Mouse (Mus musculus) neural tube, embryonic 14.5 days (tissue): Measurements from ENCODE around the gene Papolb. TPM values are rescaled to one million over a fixed set of nuclear protein-coding genes. Genes with fewer than 3 reads are reported as not detected.

Experiments
- ATAC-seq: fragments of 200-750 bp; cut with Nextera tagmentation; 2 replicates; pipeline ENCODE4 v1.8.0; 2017; ENCODE audit warnings: low read depth, mild to moderate bottlenecking, moderate TSS enrichment, moderate library complexity
- H3K27ac ChIP-seq: fragments of 300-500 bp; sonication (generic); 2 replicates; pipeline ENCODE4 v1.5.1; 2014; ENCODE audit warnings: low read depth, mild to moderate bottlenecking, control low read depth, low read length, moderate library complexity, mixed read lengths
- H3K27me3 ChIP-seq: fragments of 300-500 bp; sonication (generic); 2 replicates; pipeline ENCODE4 v1.6.1; 2014; ENCODE audit warnings: low read length; ENCODE audit not compliant: control insufficient read depth, insufficient read depth
- H3K36me3 ChIP-seq: fragments of 300-500 bp; sonication (generic); 2 replicates; pipeline ENCODE4 v1.6.1; 2014; ENCODE audit warnings: low read length, mixed read lengths; ENCODE audit not compliant: control insufficient read depth, insufficient read depth
- H3K4me1 ChIP-seq: fragments of 300-500 bp; sonication (generic); 2 replicates; pipeline ENCODE4 v1.6.1; 2014; ENCODE audit warnings: low read length; ENCODE audit not compliant: control insufficient read depth, insufficient read depth
- H3K4me2 ChIP-seq: fragments of 300-500 bp; sonication (generic); 2 replicates; pipeline ENCODE4 v1.6.1; 2014; ENCODE audit warnings: mild to moderate bottlenecking, low read depth, low read length, control low read depth
- H3K4me3 ChIP-seq: fragments of 300-500 bp; sonication (generic); 2 replicates; pipeline ENCODE4 v1.5.1; 2014; ENCODE audit warnings: low read depth, low read length, control low read depth, mixed read lengths
- H3K9ac ChIP-seq: fragments of 300-500 bp; sonication (generic); replicated peaks from 2 replicates; pipeline ENCODE4 v1.6.1; 2014; ENCODE audit warnings: low read depth, mild to moderate bottlenecking, control low read depth, low read length, mixed read lengths
- H3K9me3 ChIP-seq: fragments of 300-500 bp; sonication (generic); 2 replicates; pipeline ENCODE4 v1.6.1; 2016; ENCODE audit warnings: low read length; ENCODE audit not compliant: control insufficient read depth
- WGBS: fragments of 180-500 bp; shearing (Covaris S2); extraction: QIAGEN DNeasy Blood & Tissue Kit; methylation state at CpG from one replicate; pipeline ENCODE4 v1.1.7; 2014; 5-methylcytosine and 5-hydroxymethylcytosine counted together
- polyA plus RNA-seq: library from polyadenylated mRNA; unstranded; fragments of >200 nt; fragmentation: Nextera tagmentation; extraction: Ambion mirVana; gene quantifications from 2 replicates; pipeline ENCODE4 v1.2.1, GENCODE M21; 2014

Papolb gene
- 0.24 and 0.66 TPM in 2 replicates for polyA plus RNA-seq

DNA sequence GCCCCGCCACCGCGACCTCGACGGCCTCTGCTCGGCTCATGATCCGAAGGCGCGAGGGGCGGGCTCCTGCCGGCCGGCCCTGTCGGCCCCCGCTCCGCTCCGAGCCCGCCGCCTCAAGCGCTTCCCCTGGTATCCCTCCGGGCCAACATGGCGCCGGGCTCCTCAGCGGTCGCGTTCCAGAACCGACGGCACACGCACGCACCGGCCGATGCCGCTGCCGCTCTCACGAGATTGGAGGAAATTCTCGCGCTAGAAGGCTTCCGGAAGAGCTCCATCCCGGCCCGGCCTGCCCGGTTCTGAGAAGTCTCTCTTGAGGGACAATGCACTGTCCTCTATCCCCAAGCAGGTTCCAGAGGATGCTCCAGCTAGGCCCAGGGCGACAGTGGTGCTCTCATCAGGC, at the start of gene Papolb:
Papolb (minus strand) TSS at position 162 of the 400 bp plus-strand sequence.
- no peak within 1 kb of the TSS for H3K9ac ChIP-seq
- H3K36me3 ChIP-seq = no peaks in the 10 kb centered on the region
- H3K4me1 ChIP-seq = no peaks in the 10 kb centered on the region
- H3K27me3 ChIP-seq = no peaks in the 10 kb centered on the region
- 34% methylated on average over 37 of the region's 41 CpGs for WGBS
- no peak for ATAC-seq
- H3K4me3 ChIP-seq = no peak within 1 kb of the TSS
- H3K9me3 ChIP-seq = no peaks in the 10 kb centered on the region
- no peak within 1 kb of the TSS for H3K27ac ChIP-seq
- no peak within 1 kb of the TSS; the same call in 1 of the 2 replicates for H3K4me2 ChIP-seq

DNA sequence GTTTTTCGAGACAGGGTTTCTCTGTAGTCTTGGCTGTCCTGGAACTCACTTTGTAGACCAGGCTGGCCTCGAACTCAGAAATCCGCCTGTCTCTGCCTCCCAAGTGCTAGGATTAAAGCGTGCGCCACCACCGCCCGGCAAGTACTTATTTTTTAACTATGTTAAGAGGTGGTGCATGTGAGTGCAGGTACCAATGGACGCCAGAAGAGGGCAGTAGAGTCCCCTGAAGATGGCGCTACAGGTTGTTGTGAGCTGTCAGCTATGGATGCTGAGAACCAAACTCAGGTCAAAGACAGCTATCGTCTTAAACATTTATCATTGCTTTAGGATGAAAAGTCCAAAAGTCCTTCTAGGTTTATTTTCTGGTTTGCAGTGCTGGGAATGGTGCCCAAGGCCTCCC, 48.3 kb upstream of the Papolb start:
- H3K9me3 ChIP-seq = 0 out of 2 replicates have a peak, but pooled peaks cover 2% of the 10 kb centered on the region
- 0 out of 2 replicates have a peak, but pooled peaks cover 3% of the 10 kb centered on the region for H3K4me1 ChIP-seq
- H3K27me3 ChIP-seq = no peaks in the 10 kb centered on the region
- no peak overlapping the region for H3K9ac ChIP-seq
- no peak overlapping the region for H3K4me2 ChIP-seq
- no peak overlapping the region for H3K27ac ChIP-seq
- 93% methylated on average over 10 of the region's 10 CpGs for WGBS
- no peak for ATAC-seq
- no peaks in the 10 kb centered on the region for H3K36me3 ChIP-seq
- no peak overlapping the region for H3K4me3 ChIP-seq

GRCm38 (mm10) chr5:142576832-142577231, 47.0 kb upstream of the Papolb start:
- no peak overlapping the region for H3K9ac ChIP-seq
- 0 out of 2 replicates have a peak, but pooled peaks cover 2% of the 10 kb centered on the region for H3K4me1 ChIP-seq
- no peak for ATAC-seq
- no peak overlapping the region for H3K4me3 ChIP-seq
- H3K4me2 ChIP-seq = no peak overlapping the region
- no peaks in the 10 kb centered on the region for H3K36me3 ChIP-seq
- WGBS = 77% methylated on average over 7 of the region's 7 CpGs
- H3K27me3 ChIP-seq = no peaks in the 10 kb centered on the region
- 0 out of 2 replicates have a peak, but pooled peaks cover 2% of the 10 kb centered on the region for H3K9me3 ChIP-seq
- H3K27ac ChIP-seq = no peak overlapping the region

DNA sequence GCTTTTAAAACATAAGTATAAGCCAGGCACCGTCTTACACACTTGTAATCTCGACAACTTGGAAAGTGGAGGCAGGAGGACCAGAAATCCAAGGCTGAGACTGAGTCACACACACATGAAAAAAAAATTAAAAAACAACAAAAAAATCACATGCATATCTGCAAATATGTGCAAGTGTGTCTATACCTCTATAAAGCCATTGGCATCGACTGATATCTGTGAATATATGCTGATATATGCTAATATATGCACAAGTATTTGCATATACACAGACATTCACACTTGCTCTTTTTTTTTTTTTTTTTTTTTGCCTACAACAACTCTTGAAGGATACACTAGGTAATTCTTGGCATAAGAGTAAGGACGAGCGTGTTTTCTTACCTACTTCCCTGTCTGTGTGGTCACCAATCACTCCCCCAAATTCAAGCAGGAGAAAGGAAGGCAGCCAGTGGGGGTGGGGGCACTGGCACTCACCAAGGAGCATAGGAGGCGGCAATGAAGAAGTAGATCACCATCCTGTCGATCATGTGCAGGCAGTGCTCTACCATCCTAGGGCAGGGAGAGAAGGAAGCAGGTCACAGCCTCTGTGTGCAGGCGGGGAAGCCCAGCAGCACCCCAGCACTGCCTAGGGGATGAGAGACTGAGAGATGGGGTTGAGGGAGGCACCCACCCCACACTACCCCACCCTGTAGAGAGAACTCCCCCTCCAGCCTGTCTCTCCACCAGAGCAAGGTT, 44.6 kb upstream of the Papolb start:
- ATAC-seq = no peak
- H3K36me3 ChIP-seq = no peaks in the 10 kb centered on the region
- 80% methylated on average over 8 of the region's 8 CpGs for WGBS
- H3K9me3 ChIP-seq = 0 out of 2 replicates have a peak, but pooled peaks cover 2% of the 10 kb centered on the region
- no peaks in the 10 kb centered on the region for H3K27me3 ChIP-seq
- no peak overlapping the region for H3K4me2 ChIP-seq
- H3K4me1 ChIP-seq = no peaks in the 10 kb centered on the region
- no peak overlapping the region for H3K9ac ChIP-seq
- H3K27ac ChIP-seq = no peak overlapping the region
- no peak overlapping the region for H3K4me3 ChIP-seq

- no peaks in the 10 kb centered on the region for H3K27me3 ChIP-seq
- H3K4me3 ChIP-seq = no peak overlapping the region
- no peak overlapping the region for H3K9ac ChIP-seq
- no peaks in the 10 kb centered on the region for H3K36me3 ChIP-seq
- WGBS = 94% methylated on average over 1 of the region's 1 CpGs
- ATAC-seq = no peak
- H3K9me3 ChIP-seq = no peaks in the 10 kb centered on the region
- H3K4me1 ChIP-seq = no peaks in the 10 kb centered on the region
- H3K27ac ChIP-seq = no peak overlapping the region
- no peak overlapping the region for H3K4me2 ChIP-seq
Observed at GRCm38 (mm10) chr5:142564606-142565005, 34.7 kb upstream of the Papolb start.

- Histone ChIP-seq H3K4me3 (no peak overlapping the region), H3K27me3 (no peaks in the 10 kb centered on the region), H3K4me2 (no peak overlapping the region), H3K9ac (no peak overlapping the region), H3K4me1 (no peaks in the 10 kb centered on the region), H3K9me3 (no peaks in the 10 kb centered on the region), H3K36me3 (no peaks in the 10 kb centered on the region), H3K27ac (no peak overlapping the region)
- WGBS = 57% methylated on average over 7 of the region's 7 CpGs
- ATAC-seq = no peak
Observed at GRCm38 (mm10) chr5:142560261-142560660, 30.4 kb upstream of the Papolb start.

DNA sequence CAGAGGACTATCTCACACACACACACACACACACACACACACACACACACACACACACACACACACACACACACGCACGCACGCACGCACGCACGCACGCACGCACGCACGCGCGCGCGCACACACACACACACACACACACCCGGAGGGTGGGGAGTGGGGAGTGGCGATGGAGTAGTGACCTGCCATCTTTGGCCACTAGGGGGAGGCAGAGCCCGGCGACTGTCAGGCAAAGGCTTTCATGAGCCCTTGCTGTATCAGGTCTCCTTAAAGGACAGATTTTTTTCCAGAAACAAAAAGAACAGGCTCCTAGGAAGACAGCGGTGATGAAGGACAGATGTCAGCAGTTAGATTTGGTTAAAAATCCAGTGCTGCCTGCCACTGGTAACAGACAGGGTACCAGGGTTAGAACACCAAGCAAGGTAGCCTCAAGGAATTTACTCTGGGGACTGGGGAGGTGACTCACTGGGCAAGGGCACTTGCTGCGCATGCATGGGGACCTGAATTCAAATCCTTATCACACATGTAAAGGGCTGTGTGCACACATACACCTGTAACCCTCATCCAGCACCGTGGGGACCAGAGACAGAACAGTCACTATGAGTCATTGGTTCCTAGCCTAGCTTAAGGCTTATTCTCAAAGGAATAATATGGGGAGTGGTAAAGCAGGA, 27.7 kb upstream of the Papolb start:
- Histone ChIP-seq H3K27ac (no peak overlapping the region), H3K9ac (no peak overlapping the region), H3K4me1 (no peaks in the 10 kb centered on the region), H3K27me3 (no peaks in the 10 kb centered on the region), H3K4me3 (no peak overlapping the region), H3K36me3 (no peaks in the 10 kb centered on the region), H3K9me3 (no peaks in the 10 kb centered on the region), H3K4me2 (no peak overlapping the region)
- WGBS = 28% methylated on average over 21 of the region's 21 CpGs
- ATAC-seq = peak; percentile 81; the same call in 1 of the 2 replicates

DNA sequence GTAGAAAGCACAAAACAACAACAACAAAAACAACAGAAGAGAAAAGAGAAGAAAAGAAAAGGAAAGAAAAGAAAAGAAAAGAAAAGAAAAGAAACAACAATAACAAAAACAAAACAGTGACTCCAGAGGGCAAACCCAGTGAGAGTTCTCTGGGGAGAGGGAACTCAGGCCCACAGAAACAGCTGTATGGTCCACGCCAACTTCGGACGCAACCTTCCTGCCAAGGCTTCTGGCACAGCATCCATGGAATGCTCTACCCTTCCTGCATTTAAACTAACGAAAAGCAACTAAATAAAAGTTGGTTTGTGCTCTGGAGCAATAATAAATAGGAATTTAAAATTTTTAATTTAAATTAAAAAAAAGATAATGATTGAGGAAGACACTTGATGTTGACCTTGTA, 26.8 kb upstream of the Papolb start:
- Histone ChIP-seq H3K27ac (no peak overlapping the region), H3K4me1 (no peaks in the 10 kb centered on the region), H3K36me3 (no peaks in the 10 kb centered on the region), H3K4me2 (no peak overlapping the region), H3K4me3 (no peak overlapping the region), H3K9me3 (no peaks in the 10 kb centered on the region), H3K27me3 (no peaks in the 10 kb centered on the region), H3K9ac (no peak overlapping the region)
- 91% methylated on average over 4 of the region's 4 CpGs for WGBS
- ATAC-seq = no peak

DNA sequence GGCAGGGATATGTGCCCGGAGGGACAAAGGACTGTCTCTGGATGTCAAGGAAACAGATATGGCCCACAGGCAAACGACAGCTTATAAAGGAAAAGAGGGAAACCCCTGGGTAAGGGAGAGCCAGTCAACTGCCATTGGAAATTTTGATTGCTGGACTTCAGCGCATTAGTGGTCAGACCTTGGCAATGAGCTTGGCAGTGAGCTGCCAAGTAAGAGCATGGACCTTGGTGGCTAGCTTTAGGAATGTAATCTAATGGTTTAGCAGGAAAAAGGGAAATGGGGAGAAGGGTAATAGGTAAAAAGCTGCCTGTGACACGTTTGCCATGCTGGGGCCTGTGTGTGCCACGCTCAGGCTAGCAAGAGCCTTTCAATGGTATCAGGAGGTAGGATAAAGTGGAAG, 26.0 kb upstream of the Papolb start:
- H3K27ac ChIP-seq = no peak overlapping the region
- ATAC-seq = no peak

More for the DNA sequence above, 26.0 kb upstream of the Papolb start:
- H3K4me2 ChIP-seq = no peak overlapping the region
- H3K4me1 ChIP-seq = no peaks in the 10 kb centered on the region
- no peaks in the 10 kb centered on the region for H3K36me3 ChIP-seq
- 80% methylated on average over 5 of the region's 5 CpGs for WGBS
- H3K27me3 ChIP-seq = no peaks in the 10 kb centered on the region
- no peaks in the 10 kb centered on the region for H3K9me3 ChIP-seq
- no peak overlapping the region for H3K4me3 ChIP-seq
- no peak overlapping the region for H3K9ac ChIP-seq
